Mouse (Mus musculus): ENCODE measurements around the gene Tectb.
"Not testable (repeated sequence)": the region's sequence is repeated elsewhere in the genome, so short reads cannot be mapped to it uniquely, and the experiment has no call there.

Tectb gene

DNA sequence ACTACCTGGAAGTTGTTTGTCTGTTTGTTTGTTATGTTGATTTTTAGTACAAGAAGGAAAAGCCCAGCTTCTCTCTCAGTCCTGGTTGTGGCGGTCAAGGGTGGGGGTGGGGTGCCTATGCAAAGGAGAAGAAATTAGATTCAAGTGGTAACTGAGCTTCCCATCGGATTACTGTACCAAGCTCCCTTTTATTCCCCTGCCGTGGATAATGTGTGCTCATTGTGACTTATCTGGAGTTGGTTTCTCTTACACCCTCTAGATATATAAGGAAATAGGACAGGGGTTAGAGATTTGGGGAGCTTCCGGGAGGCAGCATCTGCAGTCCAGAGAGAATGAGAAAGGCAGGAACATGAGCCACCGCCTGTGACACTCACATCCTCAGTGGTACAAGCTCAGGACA, at the start of gene Tectb:
Tectb (plus strand) TSS at position 301 of the 400 bp plus-strand sequence.
- no peak for DNase-seq

DNA sequence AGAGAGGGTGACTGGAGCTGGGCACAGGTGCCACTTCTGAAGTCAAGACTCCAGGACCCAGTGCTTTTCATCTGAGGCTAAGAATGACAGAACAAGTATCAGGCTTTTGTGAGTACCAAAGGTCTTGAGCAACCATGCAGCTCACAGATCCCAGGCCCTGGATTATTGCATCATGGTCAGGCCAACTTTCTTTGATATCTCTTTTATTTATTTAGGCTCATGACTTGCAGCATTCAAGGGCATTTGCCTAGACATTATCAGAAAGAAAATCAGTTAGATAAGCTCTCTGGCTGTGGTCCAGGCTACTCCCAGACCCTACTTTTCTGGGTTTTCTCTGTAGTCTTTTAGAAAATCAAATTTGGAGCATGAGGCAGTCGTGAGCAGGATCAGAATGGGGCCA, 48.8 kb upstream of the Tectb start:
- DNase-seq: no peak

DNA sequence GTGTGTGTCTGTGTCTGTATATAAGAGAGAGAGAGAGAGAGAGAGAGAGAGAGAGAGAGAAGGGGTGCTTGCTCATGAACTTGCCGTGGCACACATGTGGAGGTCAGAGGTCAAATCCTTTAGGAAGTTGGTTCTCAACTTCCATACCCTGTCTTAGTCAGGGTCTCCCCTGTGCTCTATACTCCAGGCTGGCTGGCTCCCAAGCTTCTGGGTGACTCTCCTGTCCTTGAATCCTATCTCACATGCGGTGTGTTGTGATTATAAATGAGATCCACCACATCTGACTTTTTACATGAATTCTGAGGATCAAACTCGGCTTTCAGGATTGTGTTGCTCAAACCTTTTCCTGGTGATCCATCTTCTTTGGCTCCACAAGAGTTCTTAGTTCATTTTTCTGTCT, 48.1 kb upstream of the Tectb start:
- DNase-seq: no peak

DNA sequence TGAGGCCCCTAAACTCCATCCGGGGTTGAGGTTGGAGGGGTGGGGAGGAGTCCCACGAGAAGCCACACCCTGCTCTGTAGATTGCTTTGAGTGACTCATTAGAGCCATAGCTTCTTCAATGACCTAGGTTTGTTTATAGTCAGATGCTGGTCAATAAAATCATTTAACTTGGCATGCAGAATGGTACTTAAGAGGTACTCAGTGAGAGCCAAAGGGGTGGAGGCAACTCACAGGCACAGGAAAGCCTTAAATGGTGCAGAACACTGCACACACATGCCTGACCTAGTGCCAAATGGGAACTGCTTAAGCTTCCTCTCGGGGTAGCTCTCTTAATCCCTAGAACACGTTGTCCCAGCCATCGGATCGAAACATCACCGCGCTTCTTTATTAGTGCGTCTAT, 46.0 kb upstream of the Tectb start:
- no peak for DNase-seq

DNA sequence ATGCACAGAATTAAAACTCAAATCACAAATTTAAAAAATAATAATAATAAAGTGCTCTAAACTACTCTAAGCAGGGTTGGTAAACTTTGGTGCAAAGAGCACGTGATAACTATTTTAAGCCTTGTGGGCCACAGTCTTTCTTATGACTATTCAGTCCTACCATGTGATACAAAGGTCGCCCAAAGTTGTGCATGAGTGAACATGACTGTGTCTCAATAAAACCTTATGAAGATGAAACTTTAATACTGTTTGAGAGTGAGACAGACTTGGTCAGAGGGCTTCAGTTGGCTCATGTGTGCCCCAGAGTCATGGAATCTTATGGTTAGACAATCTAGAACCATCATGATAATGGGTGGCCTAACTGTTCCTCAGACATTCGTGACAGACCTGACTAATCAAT, 44.6 kb upstream of the Tectb start:
- DNase-seq: no peak

DNA sequence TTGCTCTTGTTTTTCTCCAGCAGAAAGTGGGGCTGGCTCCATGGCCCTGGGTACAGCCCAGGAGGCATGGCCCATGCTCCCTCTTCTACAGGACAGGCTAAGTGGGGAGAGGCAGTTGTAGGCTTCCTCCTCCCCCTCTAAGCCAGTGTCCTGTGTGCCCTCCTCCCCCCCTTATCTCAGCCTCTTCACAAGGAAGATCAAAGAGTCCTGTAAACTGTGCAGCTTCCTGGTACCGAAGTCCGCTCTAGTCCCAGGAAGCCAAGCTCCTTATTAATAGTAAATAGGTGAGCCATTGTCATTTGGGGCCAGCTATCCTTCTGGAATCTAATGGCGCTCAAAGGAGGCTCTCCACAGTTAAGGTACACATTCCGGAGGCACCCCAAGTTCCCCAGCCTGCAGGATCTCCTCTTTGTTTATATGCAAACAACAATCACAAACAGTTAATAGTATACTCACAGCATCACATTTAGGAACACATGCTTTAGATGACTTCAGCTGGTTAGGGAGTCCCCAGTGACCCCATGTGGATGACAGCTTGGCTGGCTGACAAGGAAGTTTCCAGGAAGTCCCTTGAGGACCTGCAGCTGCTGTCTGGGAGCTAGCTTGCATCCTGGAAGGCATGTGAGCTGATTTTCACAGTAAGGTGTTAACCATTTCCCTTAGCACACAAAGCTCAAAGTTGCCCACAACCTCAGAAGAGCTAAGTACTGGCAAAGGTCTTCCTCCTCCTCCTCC, 43.7 kb upstream of the Tectb start:
- DNase-seq: no peak

DNA sequence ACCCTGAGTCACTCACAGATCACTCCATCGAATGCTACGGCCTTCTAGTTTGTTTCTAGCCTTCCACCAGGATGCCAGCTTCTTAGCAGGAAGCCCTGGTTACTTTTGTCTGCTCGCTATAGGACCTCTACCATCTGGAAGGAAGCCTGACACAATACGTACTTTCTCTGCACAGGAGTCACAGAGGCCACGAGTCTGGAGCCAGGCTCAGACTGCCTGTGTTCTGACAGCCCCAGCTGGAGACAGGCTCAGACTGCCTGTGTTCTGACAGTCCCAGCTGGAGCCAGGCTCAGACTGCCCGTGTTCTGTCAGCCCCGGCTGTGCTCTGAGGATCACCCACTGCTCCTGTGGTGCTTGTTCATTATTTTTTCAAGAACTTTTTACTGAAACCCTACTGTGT, 42.6 kb upstream of the Tectb start:
- DNase-seq: no peak

DNA sequence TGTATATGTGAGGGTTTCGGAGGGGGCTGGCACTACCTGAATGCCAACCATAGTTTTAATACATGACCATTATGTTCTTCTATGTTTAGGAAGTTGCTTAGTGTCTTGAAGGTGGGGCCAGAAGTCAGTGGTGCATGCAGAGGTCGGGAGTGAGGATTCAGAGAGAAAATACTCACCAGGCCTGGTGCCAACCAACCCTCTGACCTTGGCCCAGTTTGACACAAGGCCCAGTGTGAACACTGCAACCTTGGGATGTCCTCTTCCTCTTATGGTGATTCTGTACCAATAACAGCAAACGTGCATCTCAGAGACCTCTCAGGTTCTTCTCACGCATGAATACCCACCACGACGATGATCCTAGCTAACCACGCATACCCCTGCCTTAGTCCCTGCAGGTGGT, 42.0 kb upstream of the Tectb start:
- DNase-seq: no peak

DNA sequence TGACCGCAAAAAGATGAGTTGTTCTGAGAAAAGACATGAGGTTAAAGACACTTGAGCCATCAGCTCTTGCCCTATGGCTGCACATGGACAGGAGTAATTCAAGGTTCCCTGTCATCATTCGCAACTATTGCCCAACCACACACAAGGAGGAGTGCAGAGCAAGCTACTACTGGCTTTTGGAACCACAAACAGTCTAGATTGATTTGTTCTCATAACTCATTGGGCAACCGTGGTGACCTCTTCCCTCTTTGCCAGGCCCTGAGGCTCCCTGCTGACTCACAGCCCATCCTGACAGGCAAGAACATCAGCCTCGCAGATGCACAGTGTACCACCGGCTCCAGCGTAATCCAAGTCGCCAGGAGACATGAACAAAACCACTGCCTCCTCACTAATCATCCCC, 41.2 kb upstream of the Tectb start:
- no peak for DNase-seq

DNA sequence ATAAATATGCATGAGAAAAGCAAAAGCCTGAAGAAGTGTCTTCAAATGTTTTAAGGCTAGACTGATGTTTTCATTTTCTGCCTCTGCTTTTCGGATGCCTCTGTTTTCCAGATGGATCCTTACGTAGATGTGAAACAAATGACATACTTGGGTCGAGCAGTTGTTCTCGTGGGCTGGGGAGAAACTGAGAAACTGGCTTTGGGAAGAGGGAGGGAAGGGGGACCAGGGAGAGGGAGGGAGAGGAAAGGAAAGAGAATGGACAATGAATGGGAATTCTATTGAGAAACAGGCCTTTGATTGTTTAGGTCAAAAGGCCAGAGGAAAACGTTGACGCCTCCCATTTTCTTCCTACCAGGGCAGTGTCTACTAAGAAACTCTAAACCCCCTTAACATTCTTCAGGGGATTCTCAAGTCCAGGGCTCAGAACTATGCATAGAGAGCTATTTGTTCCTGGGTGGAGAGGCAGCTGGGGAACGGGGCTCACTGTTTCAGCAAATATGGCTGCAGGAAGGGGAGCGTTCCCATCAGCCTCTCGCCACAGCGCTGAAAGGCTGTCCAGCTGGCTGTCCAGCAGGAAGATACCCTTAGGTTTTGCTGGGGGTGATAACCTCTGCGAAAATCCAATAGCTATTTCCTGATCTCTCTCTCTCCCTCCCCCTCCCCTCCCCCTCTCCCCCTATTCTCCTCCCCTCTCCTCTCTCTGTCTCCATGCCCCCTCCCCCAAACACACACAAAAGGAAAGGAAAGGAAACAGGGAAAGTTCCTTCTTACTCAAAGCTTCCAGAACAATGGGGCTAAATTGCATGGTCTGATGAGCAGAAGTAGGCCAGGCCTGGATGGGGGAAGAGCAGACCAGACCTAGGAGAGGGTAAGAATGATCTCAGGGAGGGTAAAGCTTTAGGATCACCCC, 36.9 kb upstream of the Tectb start:
- DNase-seq: no peak

DNA sequence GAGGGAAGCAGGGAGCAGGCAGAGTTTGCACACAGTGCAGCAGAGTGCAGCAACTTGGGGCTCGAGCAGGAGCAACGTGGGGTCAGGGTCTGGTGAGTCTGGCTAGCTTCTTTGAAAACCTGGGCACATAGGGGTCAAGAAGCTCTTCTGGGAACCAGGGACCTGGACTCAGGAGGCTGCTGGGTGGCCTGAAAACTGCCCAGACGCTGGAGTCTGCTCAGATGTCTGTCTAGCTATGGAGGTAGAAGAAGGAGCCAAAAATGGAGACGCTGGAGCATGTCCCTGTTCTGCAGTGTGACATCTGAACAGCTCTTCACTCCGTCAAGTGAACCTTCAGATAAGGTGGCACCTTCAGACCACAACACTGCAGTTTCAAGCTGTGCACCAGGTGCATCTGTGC, 35.8 kb upstream of the Tectb start:
- DNase-seq: no peak

DNA sequence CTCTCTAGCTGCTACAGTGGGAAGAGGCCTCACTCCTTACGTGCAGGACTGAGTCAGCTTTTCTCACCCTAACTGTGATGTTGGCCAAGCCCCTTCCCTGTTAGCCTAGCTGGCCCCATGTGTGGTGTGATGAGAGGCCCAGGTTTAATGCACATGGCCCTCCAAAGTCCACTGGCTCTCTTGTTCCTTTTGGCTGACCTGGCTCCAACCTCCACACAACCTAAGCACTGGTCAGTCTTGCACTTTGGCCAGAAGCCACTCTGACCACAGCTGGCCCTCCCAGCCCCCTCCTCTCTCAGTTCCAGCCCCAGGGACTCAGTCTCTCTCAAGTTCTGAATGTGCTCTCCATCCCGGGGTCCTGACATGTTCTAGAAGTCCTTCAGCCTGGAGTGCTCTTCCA, 35.4 kb upstream of the Tectb start:
- DNase-seq: no peak

DNA sequence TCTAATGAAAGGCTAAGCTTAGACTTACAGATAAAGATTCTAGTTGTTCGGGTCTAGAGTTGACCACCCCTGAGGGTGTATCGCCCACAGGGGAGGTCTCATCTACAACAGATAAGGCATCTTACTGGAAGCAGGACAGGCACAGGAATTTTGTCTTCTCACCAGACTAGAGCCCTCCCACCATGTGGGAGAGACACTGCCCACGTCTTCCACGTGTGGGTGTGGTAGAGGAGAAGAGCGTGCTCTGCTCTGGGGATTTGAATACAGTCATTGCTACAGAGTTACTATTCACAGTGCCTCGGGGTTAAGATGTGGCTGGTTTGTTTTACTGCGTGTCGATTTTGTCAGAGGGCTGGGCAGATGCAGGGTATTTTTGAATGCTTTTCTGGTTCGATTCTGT, 33.0 kb upstream of the Tectb start:
- DNase-seq: no peak

DNA sequence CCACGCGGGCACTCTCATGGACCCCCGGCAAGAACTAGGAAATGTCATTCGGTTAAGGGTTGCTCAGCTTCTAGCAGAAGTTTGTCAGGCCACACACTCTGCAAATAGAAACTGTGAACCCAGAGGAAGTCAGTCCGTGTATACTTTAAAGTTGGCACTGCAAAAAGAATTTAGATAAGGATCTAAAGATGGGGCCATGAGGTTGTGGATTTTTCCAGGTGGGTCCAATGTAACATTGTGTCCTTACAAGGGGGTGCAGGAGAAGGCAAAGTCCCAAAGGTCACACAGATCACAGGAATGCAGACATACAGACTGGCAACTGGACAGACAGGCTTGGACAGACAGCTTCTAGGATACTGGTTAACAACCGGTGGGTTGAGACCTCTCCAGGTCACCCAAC, 32.4 kb upstream of the Tectb start:
- DNase-seq: no peak

DNA sequence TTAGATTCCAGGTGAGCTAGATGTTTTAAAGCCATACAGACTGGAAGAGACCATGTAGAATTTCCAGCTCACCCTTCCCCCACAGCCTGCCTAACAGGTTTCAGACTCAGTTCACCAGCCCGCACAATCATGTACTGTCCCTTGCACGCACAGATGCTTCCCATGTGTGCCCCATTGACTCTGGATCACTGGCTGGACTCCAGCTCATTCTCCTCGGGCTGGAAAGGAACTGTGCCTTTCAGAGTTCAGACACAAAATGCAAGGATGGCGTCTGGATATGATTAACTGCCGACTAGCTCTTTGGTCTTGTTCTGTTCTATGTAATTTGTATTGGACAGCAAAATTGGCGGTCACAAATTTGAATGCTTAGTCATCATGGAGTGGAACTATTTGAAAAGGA, 30.9 kb upstream of the Tectb start:
- DNase-seq: no peak

DNA sequence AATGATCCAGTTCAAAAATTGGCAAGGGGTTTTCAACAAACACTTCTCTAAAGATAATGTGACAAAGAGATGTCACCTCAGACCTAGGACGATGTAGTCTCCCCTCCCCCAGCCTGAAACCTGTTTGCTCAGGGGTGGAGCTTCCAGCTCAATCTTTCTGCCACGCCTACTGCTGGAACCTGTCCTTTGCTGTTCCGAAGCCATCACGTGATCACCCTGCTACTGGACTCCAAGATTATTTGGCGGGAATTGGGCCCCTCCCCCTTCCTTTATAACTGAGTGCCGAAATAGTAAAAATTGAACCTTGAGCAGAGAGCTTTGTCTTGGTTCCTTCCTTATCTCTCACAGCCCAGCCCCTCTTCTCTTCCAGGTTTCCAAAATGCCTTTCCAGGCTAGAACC, 28.3 kb upstream of the Tectb start:
- DNase-seq: not testable (repeated sequence)

DNA sequence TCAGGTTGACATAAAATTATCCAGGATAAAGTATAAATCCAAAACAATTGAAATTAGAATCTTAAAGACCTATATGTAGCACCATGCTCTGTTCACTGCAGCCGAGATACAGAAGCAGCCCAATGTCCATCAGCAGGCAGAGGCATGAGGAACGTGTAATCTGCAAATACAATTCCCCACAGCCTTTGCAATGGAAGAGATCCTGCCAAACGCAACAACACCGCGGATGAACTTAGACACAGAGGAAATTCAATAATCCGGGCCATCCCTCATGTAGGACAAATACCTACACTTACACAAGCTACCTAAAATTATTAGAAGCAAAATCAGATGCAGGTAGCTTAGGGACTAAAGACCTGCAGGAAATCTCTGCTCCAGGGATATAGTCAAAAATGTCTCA, 27.6 kb upstream of the Tectb start:
- DNase-seq: no peak

DNA sequence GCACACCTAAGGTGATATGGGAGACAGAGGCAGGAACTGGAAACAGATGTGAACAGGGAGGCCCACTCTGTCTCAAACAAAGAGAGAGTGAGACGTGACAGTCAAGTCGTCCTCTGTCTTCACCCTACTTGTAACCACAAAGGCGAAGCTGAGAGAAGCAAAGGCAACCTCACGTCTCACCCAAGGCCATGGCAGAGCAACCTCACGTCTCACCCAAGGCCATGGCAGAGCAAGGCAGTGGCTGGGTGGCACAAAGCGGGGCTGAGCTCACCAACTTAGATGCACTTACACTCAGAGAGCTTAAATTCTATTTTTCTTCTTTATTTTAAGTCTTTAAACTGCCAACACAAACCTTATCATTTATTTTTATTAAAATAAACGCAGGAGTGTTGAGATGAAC, 23.5 kb upstream of the Tectb start:
- DNase-seq: no peak

DNA sequence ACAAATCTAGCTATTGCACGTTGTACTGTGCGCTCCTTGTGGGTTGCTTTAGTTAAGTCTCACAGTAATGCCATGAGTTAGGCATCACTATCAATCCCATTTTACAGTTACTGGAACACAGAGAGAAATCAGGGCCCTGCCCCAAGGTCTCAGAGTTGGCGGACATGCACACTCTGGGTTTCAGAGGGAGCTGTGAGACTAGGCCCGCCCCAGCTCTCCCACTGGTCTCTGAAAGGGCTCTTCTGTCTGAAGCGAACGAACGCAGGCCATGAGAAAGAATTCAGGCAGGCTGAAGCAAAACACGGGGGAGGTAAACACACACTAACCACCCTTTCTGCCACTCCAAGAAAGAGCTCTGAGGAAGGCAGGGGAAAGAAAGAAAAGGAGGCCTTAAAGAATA, 21.9 kb upstream of the Tectb start:
- DNase-seq: no peak

DNA sequence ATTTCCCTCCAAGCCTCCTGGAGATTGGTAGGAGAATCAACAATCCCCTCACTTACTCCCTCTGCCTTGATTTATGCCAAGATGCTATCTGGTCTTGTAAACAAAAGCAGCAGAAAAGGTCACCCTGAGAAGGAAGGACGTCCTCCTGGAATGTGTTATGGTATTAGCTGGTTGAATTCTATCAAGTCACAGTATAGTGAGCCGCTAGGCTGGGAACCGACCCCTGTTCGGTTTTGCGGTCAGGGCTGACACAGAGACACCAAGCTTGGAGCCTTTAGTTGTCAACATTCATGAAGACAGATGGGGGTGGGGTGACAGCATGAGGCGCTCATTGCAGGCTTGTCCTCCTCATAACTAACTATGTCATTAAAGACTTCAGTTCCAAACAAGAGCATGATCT, 20.7 kb upstream of the Tectb start:
- no peak for DNase-seq

DNA sequence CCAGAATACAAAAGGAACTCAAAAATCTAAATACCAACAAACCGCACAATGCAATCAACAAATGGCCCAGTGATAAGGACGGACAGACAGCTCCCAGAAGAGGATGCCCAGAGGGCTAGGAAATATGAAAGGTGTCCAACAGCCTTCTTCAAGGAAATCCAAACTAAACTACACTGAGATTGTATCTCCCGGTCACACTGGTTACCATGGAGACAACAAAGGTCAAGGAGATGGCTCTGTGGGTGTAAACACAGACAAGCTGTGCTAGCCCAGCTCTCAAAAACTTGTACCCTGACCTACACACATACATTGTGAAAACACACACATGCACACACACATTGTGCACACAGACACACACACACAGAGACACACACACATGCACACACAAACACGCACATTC, 18.3 kb upstream of the Tectb start:
- no peak for DNase-seq

DNA sequence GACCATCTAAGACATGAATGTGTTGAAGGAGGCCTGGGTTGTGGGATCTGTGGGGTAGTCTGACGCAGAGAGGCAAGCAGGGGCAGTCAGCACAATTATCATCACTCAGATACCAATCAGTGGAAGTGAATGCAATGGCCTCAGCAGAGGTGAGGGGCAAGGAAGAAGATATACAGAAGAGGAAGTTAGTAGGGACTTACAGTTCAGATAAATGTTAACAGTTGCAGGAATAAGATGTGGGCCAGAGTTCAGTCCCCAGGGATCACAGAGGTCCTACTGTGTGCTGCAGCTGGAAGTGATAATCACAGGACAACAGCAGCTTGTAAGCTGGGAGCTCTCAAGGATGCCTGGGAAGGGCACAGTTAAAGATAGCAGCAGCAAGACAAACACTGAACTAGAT, 16.4 kb upstream of the Tectb start:
- DNase-seq: no peak

DNA sequence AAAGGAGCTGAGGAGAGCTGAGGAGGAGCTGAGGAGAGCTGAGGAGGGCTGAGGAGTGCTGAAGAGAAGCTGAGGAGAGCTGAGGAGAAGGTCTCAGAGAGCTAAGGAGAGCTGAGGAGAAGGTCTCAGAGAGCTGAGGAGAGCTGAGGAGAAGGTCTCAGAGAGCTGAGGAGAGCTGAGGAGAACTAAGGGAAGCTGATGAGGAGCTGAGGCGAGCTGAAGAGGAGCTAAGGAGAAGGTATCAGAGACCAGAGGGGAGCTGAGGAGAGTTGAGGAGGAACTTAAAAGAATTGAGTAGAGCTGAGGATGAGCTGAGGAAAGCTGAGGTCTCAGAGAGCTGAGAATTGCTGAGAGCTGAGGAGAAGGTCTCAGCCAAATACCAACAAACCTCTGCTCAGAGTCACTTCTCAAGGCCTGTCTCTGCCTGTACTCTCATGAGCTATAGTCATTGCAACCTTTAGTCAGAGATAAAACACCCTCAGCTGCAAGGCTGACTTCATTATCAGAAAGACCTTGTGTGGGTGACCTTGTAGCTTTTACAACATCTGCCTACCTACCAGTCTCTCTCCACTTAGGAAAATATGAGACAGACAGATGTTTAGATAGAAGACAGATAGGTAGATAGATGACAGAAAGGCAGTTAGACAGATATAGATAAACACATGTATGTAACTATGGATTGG, 15.2 kb upstream of the Tectb start:
- DNase-seq: no peak

DNA sequence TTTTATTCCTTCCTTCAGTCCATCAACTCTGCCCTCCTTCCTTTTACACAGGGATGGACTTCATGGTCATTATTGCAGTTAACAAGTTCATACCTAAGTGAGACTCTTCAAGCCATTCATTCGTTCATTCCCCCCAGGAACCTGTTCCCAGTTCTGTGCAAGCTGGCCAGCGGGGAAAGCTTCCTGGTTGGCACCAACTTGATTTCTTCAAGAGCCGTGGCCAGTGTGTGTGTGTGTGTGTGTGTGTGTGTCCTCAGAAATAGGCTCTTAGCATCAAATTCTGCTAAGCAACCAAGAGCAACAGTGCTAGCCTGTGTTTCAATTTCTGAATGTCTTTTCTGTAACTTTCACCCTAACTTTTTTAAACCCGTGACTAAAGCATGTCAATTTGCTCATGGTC, 14.6 kb upstream of the Tectb start:
- no peak for DNase-seq
